Mouse (Mus musculus): ENCODE measurements around the gene Cadps2. TPM values are rescaled to one million over a fixed set of nuclear protein-coding genes. Genes with fewer than 3 reads are reported as not detected.

Cadps2 gene
- polyA plus RNA-seq, 1 experiment, result 5.0 TPM

DNA sequence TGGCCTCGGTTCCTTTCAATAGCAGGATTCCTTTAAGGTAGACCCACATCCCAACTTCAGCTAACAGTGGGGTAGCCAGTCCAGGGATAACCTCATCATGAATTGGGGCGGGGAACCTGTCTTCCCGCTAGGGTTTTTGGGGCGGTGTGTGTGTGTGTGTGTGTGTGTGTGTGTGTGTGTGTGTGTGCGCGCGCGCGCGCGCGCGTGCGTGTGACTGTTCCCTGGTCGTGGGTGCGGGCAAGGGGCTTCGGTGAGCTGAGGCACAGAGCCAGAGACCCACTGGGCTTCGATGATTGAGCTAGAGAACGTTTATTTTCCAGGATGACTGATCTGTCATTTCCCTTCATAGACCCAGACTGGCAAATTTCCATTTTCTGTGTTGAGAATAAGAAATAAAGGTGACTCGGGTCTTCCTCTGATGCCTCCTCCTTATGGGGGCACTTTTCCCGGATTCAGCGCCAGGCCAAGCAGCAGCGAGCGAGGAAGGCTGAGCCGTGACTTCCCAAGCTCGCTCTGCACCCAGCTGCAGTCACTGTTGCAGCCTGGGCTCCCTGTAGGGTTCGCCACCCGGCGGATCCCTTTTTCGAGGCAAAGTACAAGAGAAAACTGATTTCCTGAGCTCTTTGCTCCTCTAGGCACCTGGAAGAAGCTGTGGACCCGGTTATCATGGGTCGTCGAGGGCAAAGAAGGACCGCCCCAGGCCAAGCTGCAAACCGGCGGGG is 579.0 kb downstream of the Cadps2 start:
- H3K27me3 ChIP-seq (replicated peaks; ENCODE audit: control insufficient read depth, insufficient read depth, low read length), result peaks cover 8% of the 10 kb centered on the region
- H3K4me1 ChIP-seq (ENCODE audit: control insufficient read depth, insufficient read depth, low read length), result no peaks in the 10 kb centered on the region
- no peak overlapping the region for H3K27ac ChIP-seq (ENCODE audit: insufficient read depth, low read depth, low read length)
- TF ChIP-seq POLR2A (IDR thresholded peaks at IDR 0.05; ENCODE audit: low read depth, low read length) (no peak), CTCF (conservative IDR thresholded peaks at IDR 0.05; ENCODE audit: insufficient read depth, insufficient read length, low read depth, low read length) (no peak)
- DNase-seq, result no peak
- H3K4me3 ChIP-seq (ENCODE audit: insufficient read depth, low read depth, low read length), result no peak overlapping the region
- H3K36me3 ChIP-seq (ENCODE audit: control insufficient read depth, insufficient read depth, low read length), result no peaks in the 10 kb centered on the region
- WGBS, result 6% methylated on average over 36 of the region's 36 CpGs

DNA sequence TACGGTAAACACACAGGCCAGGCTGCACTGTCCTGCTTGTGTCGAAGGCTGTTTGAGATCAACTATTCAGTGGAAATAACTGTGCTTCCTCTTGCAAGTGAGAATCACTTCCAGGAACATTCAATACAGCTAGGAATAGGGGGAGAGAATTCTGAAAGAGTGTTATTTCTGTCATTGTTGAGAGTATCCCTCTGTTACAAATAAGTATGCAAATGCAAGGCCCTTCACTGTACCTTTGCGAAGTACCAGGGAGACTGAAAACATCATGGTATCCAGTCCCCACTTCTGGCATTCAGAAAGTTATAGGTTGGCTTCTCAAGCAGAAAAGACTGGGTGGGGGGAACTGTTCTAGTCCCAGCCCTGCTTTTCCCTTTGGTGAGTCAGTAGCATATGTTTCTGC is 581.2 kb downstream of the Cadps2 start:
- 28% methylated on average over 3 of the region's 3 CpGs for WGBS
- no peak for TF ChIP-seq POLR2A (IDR thresholded peaks at IDR 0.05; ENCODE audit: low read depth, low read length)
- TF ChIP-seq CTCF (conservative IDR thresholded peaks at IDR 0.05; ENCODE audit: insufficient read depth, insufficient read length, low read depth, low read length), result no peak
- peaks cover 13% of the 10 kb centered on the region for H3K27me3 ChIP-seq (replicated peaks; ENCODE audit: control insufficient read depth, insufficient read depth, low read length)

DNA sequence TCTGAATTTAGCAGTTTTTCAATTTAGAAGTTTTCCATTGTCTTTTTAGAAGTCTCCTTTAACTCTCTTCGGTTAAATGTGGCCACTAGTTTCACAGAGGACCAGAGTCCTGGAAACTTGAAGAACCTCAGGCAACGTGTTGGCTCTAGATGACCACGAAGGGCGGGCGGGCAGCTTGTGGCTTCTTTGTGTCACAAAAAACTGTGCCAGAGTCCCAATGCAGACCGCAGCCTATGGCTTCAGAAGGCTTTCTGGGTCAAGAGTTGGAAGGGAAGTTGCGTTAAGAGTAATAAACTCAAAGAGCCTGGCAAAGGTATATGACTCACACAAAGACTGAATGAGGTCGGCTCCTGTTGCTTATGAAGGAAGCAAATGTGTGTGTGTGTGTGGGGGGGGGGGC is 584.1 kb downstream of the Cadps2 start:
- H3K4me1 ChIP-seq (ENCODE audit: control insufficient read depth, insufficient read depth, low read length), result no peaks in the 10 kb centered on the region
- H3K4me3 ChIP-seq (ENCODE audit: insufficient read depth, low read depth, low read length), result no peak overlapping the region
- DNase-seq, result no peak
- H3K27ac ChIP-seq (ENCODE audit: insufficient read depth, low read depth, low read length), result no peak overlapping the region
- 5% methylated on average over 8 of the region's 8 CpGs for WGBS
- TF ChIP-seq CTCF (conservative IDR thresholded peaks at IDR 0.05; ENCODE audit: insufficient read depth, insufficient read length, low read depth, low read length) (no peak), POLR2A (IDR thresholded peaks at IDR 0.05; ENCODE audit: low read depth, low read length) (no peak)
- no peaks in the 10 kb centered on the region for H3K36me3 ChIP-seq (ENCODE audit: control insufficient read depth, insufficient read depth, low read length)
- H3K27me3 ChIP-seq (replicated peaks; ENCODE audit: control insufficient read depth, insufficient read depth, low read length), result peaks cover 13% of the 10 kb centered on the region

More for the DNA sequence above, 581.2 kb downstream of the Cadps2 start:
- H3K27ac ChIP-seq (ENCODE audit: insufficient read depth, low read depth, low read length), result no peak overlapping the region
- no peak overlapping the region for H3K4me3 ChIP-seq (ENCODE audit: insufficient read depth, low read depth, low read length)
- DNase-seq, result no peak
- no peaks in the 10 kb centered on the region for H3K4me1 ChIP-seq (ENCODE audit: control insufficient read depth, insufficient read depth, low read length)
- no peaks in the 10 kb centered on the region for H3K36me3 ChIP-seq (ENCODE audit: control insufficient read depth, insufficient read depth, low read length)

DNA sequence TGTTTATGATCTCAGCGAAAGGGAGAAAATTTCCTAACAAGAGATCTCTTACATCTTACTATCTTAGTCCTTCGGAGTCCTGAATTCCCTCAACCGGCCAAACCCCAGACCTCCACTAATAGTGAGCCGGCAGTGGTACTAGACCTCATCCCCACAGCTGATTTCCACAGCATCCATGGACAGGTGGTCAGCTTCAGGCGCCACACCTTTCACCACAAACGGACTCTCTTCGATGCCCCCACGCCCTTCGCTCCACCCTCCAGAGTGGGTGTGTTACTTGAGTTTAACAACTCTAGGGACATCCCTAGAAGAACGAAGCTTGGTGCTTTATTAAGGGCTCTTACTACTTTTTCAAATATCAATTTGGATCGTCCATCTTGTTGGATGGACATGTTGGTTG is 584.6 kb downstream of the Cadps2 start:
- Histone ChIP-seq H3K27me3 (replicated peaks; ENCODE audit: control insufficient read depth, insufficient read depth, low read length) (peaks cover 16% of the 10 kb centered on the region), H3K36me3 (ENCODE audit: control insufficient read depth, insufficient read depth, low read length) (no peaks in the 10 kb centered on the region), H3K4me1 (ENCODE audit: control insufficient read depth, insufficient read depth, low read length) (no peaks in the 10 kb centered on the region), H3K27ac (ENCODE audit: insufficient read depth, low read depth, low read length) (no peak overlapping the region), H3K4me3 (ENCODE audit: insufficient read depth, low read depth, low read length) (no peak overlapping the region)
- TF ChIP-seq CTCF (conservative IDR thresholded peaks at IDR 0.05; ENCODE audit: insufficient read depth, insufficient read length, low read depth, low read length) (no peak), POLR2A (IDR thresholded peaks at IDR 0.05; ENCODE audit: low read depth, low read length) (no peak)
- no peak for DNase-seq
- 8% methylated on average over 11 of the region's 11 CpGs for WGBS

DNA sequence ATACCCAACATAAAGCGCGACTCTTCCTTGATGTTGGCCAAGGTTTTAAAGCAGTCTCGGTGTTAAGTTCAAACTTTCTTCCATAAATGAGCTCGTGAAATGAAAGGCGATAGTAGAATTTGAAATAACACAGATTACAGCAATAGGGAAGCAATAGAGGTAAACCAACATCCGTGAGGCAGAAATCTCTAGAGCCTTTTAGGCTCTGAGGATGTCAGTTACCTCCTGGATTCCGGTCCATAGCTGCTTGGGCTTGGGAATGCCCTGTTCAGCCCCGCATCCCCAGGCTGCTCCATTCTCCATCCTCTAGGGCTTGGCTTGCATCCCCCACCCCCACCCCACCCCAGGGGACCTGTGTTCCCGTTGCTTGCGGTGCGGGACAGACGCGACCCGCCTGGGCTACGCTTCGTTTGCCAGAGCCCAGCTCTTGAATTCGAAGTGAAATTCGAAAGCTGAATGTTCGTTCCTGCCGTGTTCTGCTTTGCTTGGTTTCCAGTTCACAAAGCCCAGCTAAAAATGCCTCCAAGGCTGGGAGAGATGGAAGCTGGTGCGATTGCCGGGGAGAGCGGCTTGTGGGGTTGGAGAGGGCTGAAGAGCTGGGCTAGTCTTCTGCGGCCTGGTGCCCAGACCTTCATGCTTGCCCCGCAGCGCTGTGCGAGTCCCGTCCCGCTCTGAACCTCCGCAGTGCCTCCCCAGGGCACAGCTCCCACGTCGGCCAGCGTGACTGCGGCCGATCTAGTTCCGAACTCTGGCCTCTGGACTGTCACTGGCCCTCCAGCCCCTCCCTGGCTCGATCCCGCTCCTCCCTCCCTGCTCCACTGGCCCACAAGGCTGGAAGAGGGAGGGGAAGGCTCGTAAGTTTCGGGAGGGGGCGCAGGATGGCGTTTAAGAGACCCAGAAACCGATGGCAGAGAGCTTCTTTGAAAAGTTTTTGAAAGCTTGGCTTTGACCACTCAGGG is 585.6 kb downstream of the Cadps2 start:
- no peaks in the 10 kb centered on the region for H3K36me3 ChIP-seq (ENCODE audit: control insufficient read depth, insufficient read depth, low read length)
- no peak overlapping the region for H3K27ac ChIP-seq (ENCODE audit: insufficient read depth, low read depth, low read length)
- 3% methylated on average over 43 of the region's 43 CpGs for WGBS
- TF ChIP-seq CTCF (conservative IDR thresholded peaks at IDR 0.05; ENCODE audit: insufficient read depth, insufficient read length, low read depth, low read length), result no peak
- no peak for TF ChIP-seq POLR2A (IDR thresholded peaks at IDR 0.05; ENCODE audit: low read depth, low read length)
- H3K27me3 ChIP-seq (replicated peaks; ENCODE audit: control insufficient read depth, insufficient read depth, low read length), result peaks cover 16% of the 10 kb centered on the region
- DNase-seq, result peak; percentile 23
- no peaks in the 10 kb centered on the region for H3K4me1 ChIP-seq (ENCODE audit: control insufficient read depth, insufficient read depth, low read length)
- no peak overlapping the region for H3K4me3 ChIP-seq (ENCODE audit: insufficient read depth, low read depth, low read length)

DNA sequence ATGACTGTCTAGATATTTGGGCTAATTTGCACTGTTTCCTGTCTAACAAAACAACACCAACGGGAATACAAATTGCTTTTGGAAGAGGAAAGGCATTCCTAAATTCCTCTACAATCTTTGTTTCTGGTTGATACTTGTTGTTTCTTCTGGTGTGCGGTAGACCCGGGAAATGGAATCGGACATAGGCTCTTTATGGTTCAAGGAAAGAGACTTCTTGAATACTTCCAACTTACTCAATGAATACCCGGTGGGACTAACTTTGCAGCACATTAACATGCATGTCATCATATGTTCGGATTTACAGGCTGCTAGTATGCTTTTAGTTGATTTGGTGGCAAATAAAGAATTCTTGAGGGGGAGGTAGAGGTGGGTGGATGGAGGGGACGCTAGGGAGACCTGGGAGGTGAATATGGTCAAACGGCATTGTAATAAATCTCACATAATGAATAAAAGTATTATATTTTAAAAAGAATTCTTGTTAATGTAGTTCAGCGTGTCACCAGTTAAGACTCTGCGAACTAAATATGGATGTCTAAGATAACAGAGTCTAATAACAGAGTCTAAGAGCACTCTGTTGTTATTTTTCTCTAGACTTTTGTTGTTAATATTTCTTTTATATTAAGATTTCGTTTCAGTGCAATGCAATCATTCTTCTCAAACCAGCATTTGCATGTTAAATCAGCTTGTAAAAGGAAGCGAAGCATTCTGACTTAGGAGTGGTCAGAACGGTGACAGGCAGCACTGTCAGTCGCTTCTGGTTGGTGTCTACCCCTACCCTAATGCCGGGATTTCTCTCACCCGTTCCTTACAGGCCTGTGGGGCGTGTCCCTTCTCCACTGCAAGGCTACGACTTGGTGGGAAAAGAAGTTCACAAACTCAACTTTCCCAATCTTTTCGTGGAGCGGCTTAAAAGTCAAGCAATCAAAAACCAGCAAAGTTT is 586.8 kb downstream of the Cadps2 start:
- Histone ChIP-seq H3K27ac (ENCODE audit: insufficient read depth, low read depth, low read length) (no peak overlapping the region), H3K36me3 (ENCODE audit: control insufficient read depth, insufficient read depth, low read length) (no peaks in the 10 kb centered on the region), H3K4me1 (ENCODE audit: control insufficient read depth, insufficient read depth, low read length) (no peaks in the 10 kb centered on the region), H3K4me3 (ENCODE audit: insufficient read depth, low read depth, low read length) (no peak overlapping the region), H3K27me3 (replicated peaks; ENCODE audit: control insufficient read depth, insufficient read depth, low read length) (peaks cover 17% of the 10 kb centered on the region)
- 6% methylated on average over 20 of the region's 20 CpGs for WGBS
- TF ChIP-seq CTCF (conservative IDR thresholded peaks at IDR 0.05; ENCODE audit: insufficient read depth, insufficient read length, low read depth, low read length) (no peak), POLR2A (IDR thresholded peaks at IDR 0.05; ENCODE audit: low read depth, low read length) (no peak)
- DNase-seq, result peak; percentile 14

Measured in kidney, adult 2 months (tissue).